Mouse (Mus musculus): ENCODE data around the gene Csmd2.
A peak's percentile ranks its signal among the peaks of the same experiment; 100 is the strongest.

Gene Csmd2

GRCm38 (mm10) chr4:128340457-128340856 is 352.8 kb downstream of the Csmd2 start:
- DNase-seq (ENCODE audit: low read depth, low spot score), result no peak

- DNase-seq (ENCODE audit: low read depth, low spot score), result no peak
Measured at GRCm38 (mm10) chr4:128341315-128341714, 353.7 kb downstream of the Csmd2 start.

- DNase-seq (ENCODE audit: low read depth, low spot score), result no peak
Measured at GRCm38 (mm10) chr4:128342208-128342607, 354.6 kb downstream of the Csmd2 start.

DNA sequence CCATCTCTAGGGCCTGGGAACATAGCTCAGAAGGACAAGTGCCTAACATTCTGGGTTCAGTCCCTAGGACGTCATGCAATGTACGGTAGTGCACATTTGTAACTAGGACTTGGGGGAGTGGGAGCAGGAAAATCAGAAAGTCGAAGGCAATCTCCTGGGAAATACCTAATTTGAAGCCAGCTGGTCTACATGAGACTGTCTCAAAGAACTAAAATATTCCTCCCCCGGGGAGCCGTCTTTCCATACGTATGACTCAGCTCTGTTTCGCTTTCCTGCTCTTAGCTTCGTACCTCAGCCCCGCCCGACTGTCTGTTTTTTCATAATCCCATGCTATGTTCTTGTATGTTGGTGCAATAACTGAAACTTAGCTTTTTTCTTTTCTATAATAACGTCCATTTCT is 371.1 kb downstream of the Csmd2 start:
- no peak for DNase-seq (ENCODE audit: low read depth, low spot score)

DNA sequence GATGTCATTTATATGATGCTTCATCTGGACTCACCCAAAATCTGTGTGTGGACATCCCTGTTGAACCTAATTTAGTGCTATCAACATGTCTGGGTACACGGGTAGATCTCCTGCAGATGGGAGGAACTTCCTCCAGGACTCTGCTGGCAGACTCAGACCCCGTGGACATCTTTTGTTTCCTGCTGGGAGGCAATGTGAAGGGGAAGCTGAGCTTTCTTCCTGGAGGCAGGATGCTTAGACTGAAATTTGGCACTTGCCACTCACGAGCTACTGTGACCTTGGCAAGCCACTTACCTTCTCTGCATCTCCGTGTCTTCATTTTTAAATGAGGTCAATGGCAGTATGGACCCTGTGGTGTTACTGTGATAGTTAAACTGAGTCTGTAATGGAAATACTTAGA is 378.2 kb downstream of the Csmd2 start:
- no peak for DNase-seq (ENCODE audit: low read depth, low spot score)

DNA sequence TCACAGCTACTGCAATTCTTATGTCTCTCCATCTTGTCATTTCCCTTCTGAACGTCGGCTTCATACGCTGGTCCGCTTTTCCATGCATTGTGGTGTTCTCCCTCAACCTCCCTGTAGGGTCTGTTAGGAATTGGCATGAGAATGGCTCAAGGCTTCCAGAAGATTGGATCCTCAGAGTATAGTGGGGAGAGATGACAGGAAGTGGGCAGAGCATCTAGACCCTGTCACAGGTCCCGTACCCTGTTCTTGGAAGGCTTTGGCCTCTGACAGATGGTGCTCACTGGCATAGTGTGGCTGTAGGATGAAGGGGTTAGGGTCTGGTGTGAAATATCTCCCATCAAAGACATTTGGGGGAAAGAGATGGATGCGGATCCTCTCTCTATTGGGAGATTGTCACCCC is 380.4 kb downstream of the Csmd2 start:
- no peak for DNase-seq (ENCODE audit: low read depth, low spot score)

GRCm38 (mm10) chr4:128371766-128372165 is 384.1 kb downstream of the Csmd2 start:
- no peak for DNase-seq (ENCODE audit: low read depth, low spot score)

GRCm38 (mm10) chr4:128373196-128373595 is 385.5 kb downstream of the Csmd2 start:
- DNase-seq (ENCODE audit: low read depth, low spot score), result no peak

GRCm38 (mm10) chr4:128374051-128374450 is 386.4 kb downstream of the Csmd2 start:
- no peak for DNase-seq (ENCODE audit: low read depth, low spot score)

DNA sequence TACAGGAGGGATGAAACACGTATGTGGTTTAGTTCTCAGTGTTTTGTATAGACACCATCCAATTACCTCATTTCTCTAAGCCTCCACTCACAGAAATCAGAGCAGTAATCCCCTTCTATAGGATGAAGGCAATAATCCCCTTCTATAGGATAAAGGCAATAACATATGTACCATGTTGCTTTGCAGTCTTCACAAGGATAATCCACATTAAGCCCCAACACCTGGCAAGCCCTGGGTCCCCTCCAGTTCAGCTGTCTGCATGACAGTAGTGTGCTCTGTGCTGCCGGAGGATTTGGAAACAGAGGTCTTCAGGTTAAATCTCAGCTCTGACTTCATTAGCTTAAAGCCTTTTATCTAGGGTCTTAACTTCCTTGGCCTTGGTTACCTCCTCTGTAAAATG is 391.3 kb downstream of the Csmd2 start:
- DNase-seq (ENCODE audit: low read depth, low spot score), result peak; percentile 52

DNA sequence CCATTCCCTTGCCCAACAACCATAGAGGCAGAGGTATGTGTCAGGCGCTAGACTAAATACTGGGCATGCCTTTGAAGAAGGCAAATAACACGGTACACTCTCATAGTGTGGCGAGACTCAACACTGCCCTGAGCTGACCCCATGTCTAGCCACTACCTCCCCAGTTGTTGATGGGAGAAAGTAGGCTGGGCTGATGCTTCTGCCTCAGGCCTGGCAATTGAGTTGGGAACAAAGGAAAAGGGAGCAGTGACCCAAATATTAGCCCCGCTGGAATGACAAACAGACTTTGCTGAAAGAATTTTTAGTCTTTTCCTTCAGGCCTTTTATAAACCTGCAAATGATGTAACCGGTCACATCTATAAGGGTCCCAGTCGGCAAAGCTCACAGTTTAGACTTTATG is 393.7 kb downstream of the Csmd2 start:
- DNase-seq (ENCODE audit: low read depth, low spot score), result no peak

DNA sequence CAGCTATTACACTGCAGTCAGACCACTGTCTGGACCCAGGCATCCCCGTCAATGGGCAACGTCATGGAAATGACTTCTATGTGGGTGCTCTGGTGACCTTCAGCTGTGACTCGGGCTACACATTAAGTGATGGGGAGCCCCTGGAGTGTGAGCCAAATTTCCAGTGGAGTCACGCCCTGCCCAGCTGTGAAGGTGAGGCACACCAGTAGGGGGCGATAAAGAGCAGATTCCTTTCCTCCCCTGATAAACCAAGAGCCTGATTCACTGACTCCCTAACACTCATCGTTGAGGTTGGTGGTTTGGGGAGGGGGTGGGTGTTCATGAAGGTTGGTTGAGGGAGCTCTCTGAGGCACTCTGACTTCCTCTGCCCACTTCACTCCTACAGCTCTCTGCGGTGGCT is 396.1 kb downstream of the Csmd2 start:
- DNase-seq (ENCODE audit: low read depth, low spot score), result no peak

GRCm38 (mm10) chr4:128391484-128391883 is 403.8 kb downstream of the Csmd2 start:
- no peak for DNase-seq (ENCODE audit: low read depth, low spot score)

- DNase-seq (ENCODE audit: low read depth, low spot score), result no peak
Measured at GRCm38 (mm10) chr4:128392279-128392678, 404.6 kb downstream of the Csmd2 start.

GRCm38 (mm10) chr4:128393864-128394263 is 406.2 kb downstream of the Csmd2 start:
- no peak for DNase-seq (ENCODE audit: low read depth, low spot score)

GRCm38 (mm10) chr4:128396616-128397015 is 409.0 kb downstream of the Csmd2 start:
- DNase-seq (ENCODE audit: low read depth, low spot score), result no peak

DNA sequence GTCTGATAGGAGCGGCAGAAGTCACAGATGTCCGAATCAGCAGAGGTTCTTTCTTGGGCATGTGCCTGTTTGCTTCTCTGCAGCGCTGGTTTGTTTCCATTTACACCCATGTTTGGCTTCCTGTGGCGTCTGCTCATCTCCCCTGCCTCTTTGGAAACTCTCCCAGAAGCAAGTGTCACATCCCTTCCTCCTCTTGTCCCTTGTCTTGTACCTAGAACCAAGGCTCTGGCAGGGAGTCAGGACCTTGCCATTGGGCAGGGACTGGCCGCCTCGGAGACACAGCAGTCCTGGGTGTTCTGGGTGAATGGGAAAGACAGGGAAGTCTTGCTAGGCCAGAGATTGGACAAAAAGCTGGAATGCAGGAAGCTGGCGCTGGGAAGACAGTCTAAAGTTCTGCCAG is 410.1 kb downstream of the Csmd2 start:
- no peak for DNase-seq (ENCODE audit: low read depth, low spot score)

DNA sequence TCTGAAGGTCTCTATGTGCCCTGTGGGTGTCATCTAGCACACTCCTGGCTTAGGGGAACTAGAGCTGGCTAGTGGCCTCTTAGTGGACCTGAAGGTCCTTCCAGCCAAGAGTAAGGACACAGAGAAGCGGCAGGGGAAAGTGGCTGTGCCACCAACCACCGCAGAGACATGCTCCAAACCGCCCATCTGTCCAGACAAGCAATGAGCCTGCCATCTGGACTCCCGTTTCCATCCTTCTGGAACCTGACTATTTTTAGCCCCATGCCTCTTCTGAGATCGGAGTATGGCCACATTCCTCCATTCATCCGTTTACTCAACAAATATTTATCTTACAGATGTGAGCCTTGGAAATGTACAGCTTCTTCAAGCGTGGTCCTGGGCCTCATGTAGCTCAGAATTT is 411.3 kb downstream of the Csmd2 start:
- DNase-seq (ENCODE audit: low read depth, low spot score), result no peak

DNA sequence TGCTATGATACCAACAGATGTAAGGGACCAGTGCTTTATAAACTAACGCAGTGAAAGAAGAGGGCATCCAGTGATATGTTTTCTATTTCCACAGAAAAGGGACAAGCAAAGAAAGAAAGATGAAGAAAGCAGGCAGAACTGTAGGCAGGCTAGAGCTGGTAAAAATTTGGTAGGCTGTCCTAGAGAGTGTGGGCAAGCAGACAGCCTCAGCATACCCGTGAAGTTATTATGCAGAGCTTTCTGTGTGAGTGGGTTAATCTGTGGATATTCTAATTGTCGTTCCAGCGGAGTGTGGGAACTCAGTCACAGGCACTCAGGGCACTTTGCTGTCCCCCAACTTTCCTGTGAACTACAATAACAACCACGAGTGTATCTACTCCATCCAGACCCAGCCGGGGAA is 412.4 kb downstream of the Csmd2 start:
- no peak for DNase-seq (ENCODE audit: low read depth, low spot score)

GRCm38 (mm10) chr4:128401591-128401990 is 413.9 kb downstream of the Csmd2 start:
- DNase-seq (ENCODE audit: low read depth, low spot score), result no peak

DNA sequence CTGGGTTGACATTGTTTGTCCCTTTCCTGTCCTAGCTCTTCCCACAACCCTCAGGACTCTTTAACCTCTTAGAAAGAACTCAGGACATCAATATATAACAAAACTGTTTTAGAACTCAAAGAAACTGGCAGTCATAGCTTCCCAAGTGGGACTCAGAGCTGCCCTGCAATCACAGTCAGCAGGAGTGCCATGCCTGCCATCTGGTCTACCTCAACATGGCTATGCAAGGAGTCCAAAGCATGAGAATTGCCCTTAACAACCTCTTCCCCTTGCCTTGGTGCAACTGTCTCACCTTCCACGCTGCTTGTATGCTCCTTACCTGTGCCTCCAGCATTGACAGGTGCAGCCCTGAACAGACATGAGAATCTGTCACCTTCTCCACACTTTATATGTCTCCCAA is 415.0 kb downstream of the Csmd2 start:
- no peak for DNase-seq (ENCODE audit: low read depth, low spot score)

GRCm38 (mm10) chr4:128405576-128405975 is 417.9 kb downstream of the Csmd2 start:
- DNase-seq (ENCODE audit: low read depth, low spot score), result no peak

GRCm38 (mm10) chr4:128407084-128407845 is 419.6 kb downstream of the Csmd2 start:
- DNase-seq (ENCODE audit: low read depth, low spot score), result no peak
